Mouse (Mus musculus) C2C12 (cell line): Measurements from ENCODE around the gene Clba1.

ENCODE experiments used
- CTCF ChIP-seq: IDR thresholded peaks from one replicate; pipeline ENCODE4 v1.5.1; 2011; ENCODE audit not compliant: control insufficient read depth, insufficient read depth, insufficient read length
- FOSL1 ChIP-seq: IDR thresholded peaks from one replicate; pipeline ENCODE4 v1.8.0; 2011; ENCODE audit warnings: mild to moderate bottlenecking, low read length; ENCODE audit not compliant: poor library complexity, insufficient read depth, severe bottlenecking
- MAX ChIP-seq: IDR thresholded peaks from one replicate; pipeline ENCODE4 v1.6.1; 2011; ENCODE audit warnings: mild to moderate bottlenecking, control low read depth

DNA sequence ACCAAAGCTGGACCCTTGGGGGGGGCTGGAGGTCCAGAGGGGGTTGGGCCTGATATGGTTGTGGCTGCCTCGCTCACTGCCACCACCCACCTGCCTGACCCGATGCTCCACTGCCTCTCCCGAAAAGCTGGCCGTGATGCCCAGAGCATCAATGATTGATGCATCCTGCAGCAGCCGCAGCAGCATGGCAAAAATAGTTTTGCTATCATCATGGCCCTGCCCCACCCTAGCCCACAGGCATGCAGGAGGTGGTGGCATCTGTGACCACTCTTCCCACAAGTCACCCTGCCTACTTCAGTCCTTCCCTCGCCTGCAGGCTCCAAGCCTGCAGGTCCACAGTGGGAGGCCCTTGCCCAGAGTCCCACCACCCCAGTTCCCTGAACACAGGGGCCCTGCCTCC is 2.7 kb upstream of the Clba1 start:
- TF ChIP-seq FOSL1 (no peak), CTCF (no peak), MAX (peak; percentile 35)
